Mouse (Mus musculus): ENCODE results near the gene Nebl.
"Not testable (repeated sequence)": the region's sequence is repeated elsewhere in the genome, so short reads cannot be mapped to it uniquely, and the experiment has no call there.

The Nebl gene

GRCm38 (mm10) chr2:17405899-17406531 is 325.2 kb downstream of the Nebl start:
- DNase-seq (ENCODE audit: low read depth, low spot score) = no peak

- no peak for DNase-seq (ENCODE audit: low read depth, low spot score)
Measured at GRCm38 (mm10) chr2:17402511-17402910, 328.8 kb downstream of the Nebl start.

GRCm38 (mm10) chr2:17396235-17396634 is 335.0 kb downstream of the Nebl start:
- DNase-seq (ENCODE audit: low read depth, low spot score) = no peak

GRCm38 (mm10) chr2:17391389-17391788 is 339.9 kb downstream of the Nebl start:
- no peak for DNase-seq (ENCODE audit: low read depth, low spot score)

- no peak for DNase-seq (ENCODE audit: low read depth, low spot score)
Measured at GRCm38 (mm10) chr2:17390513-17391200, 340.6 kb downstream of the Nebl start.

GRCm38 (mm10) chr2:17389886-17390285 is 341.4 kb downstream of the Nebl start:
- DNase-seq (ENCODE audit: low read depth, low spot score) = no peak

GRCm38 (mm10) chr2:17389379-17389778 is 341.9 kb downstream of the Nebl start:
- DNase-seq (ENCODE audit: low read depth, low spot score) = no peak

- DNase-seq (ENCODE audit: low read depth, low spot score) = peak; percentile 64
Measured at GRCm38 (mm10) chr2:17382227-17382626, 349.0 kb downstream of the Nebl start.

GRCm38 (mm10) chr2:17375916-17376315 is 355.3 kb downstream of the Nebl start:
- DNase-seq (ENCODE audit: low read depth, low spot score) = peak; percentile 43

- no peak for DNase-seq (ENCODE audit: low read depth, low spot score)
Measured at GRCm38 (mm10) chr2:17365671-17366070, 365.6 kb downstream of the Nebl start.

- DNase-seq (ENCODE audit: low read depth, low spot score) = no peak
Measured at GRCm38 (mm10) chr2:17364971-17365548, 366.2 kb downstream of the Nebl start.

- peak; percentile 29 for DNase-seq (ENCODE audit: low read depth, low spot score)
Measured at GRCm38 (mm10) chr2:17363337-17364216, 367.7 kb downstream of the Nebl start.

- DNase-seq (ENCODE audit: low read depth, low spot score) = no peak
Measured at GRCm38 (mm10) chr2:17362181-17362580, 369.1 kb downstream of the Nebl start.

GRCm38 (mm10) chr2:17344643-17345042 is 386.6 kb downstream of the Nebl start:
- no peak for DNase-seq (ENCODE audit: low read depth, low spot score)

- peak; percentile 74 for DNase-seq (ENCODE audit: low read depth, low spot score)
Measured at GRCm38 (mm10) chr2:17335451-17335850, 395.8 kb downstream of the Nebl start.

GRCm38 (mm10) chr2:17326590-17326989 is 404.7 kb downstream of the Nebl start:
- DNase-seq (ENCODE audit: low read depth, low spot score) = peak; percentile 9

- DNase-seq (ENCODE audit: low read depth, low spot score) = no peak
Measured at GRCm38 (mm10) chr2:17316850-17317249, 414.4 kb downstream of the Nebl start.

- DNase-seq (ENCODE audit: low read depth, low spot score) = no peak
Measured at GRCm38 (mm10) chr2:17301379-17301778, 429.9 kb downstream of the Nebl start.

GRCm38 (mm10) chr2:17297496-17297895 is 433.8 kb downstream of the Nebl start:
- DNase-seq (ENCODE audit: low read depth, low spot score) = no peak

GRCm38 (mm10) chr2:17295257-17295656 is 436.0 kb downstream of the Nebl start:
- not testable (repeated sequence) for DNase-seq (ENCODE audit: low read depth, low spot score)
